Mouse (Mus musculus) CH12.LX (cell line): Measurements from ENCODE around the gene H2-T24. TPM values are rescaled to one million over a fixed set of nuclear protein-coding genes. Genes with fewer than 3 reads are reported as not detected.
"Not testable (repeated sequence)": the region's sequence is repeated elsewhere in the genome, so short reads cannot be mapped to it uniquely, and the experiment has no call there.

Experiments used
- DNase-seq: peaks from one replicate; pipeline ENCODE4 v3.0.0-alpha.2; 2013; ENCODE audit errors: extremely low read depth
- H3K27ac ChIP-seq: 2 replicates; pipeline ENCODE4 v1.5.1; 2012; ENCODE audit warnings: low read depth, mild to moderate bottlenecking, control low read depth, moderate library complexity; ENCODE audit not compliant: insufficient read depth
- H3K27me3 ChIP-seq: replicated peaks from 2 replicates; pipeline ENCODE3; 2012; ENCODE audit warnings: inconsistent platforms
- H3K36me3 ChIP-seq, 2 experiments: replicated peaks in 1 of 2; 2 replicates each; pipeline versions ENCODE3 to v1.6.1; 2012; ENCODE audit warnings: inconsistent platforms in 1 of 2, low read length in 1 of 2, mild to moderate bottlenecking in 1 of 2, mixed read lengths in 1 of 2, moderate library complexity in 1 of 2; ENCODE audit not compliant: control insufficient read depth in 1 of 2, insufficient read depth in 1 of 2
- H3K4me1 ChIP-seq, 2 experiments: 2 replicates each; pipeline ENCODE4 v1.6.1; 2012; ENCODE audit warnings: inconsistent platforms in 1 of 2, moderate library complexity in 1 of 2; ENCODE audit not compliant: insufficient read depth in 2 of 2, control insufficient read depth in 1 of 2
- H3K4me2 ChIP-seq: 2 replicates; pipeline ENCODE4 v1.6.1; 2012; ENCODE audit warnings: low read depth, mild to moderate bottlenecking, control low read depth; ENCODE audit not compliant: poor library complexity, insufficient read depth, severe bottlenecking
- H3K4me3 ChIP-seq, 3 experiments: fragments of 150-350 bp in 1 of 3; sonication (generic) in 1 of 3; replicated peaks in 1 of 3; 2 replicates each; pipeline versions ENCODE3 to v1.5.1; 2011 to 2012; ENCODE audit warnings: low read depth in 2 of 3, low read length in 2 of 3, mild to moderate bottlenecking in 2 of 3, moderate library complexity in 2 of 3, control low read depth in 1 of 3, improper control_type of control experiment in 1 of 3, inconsistent platforms in 1 of 3, mixed read lengths in 1 of 3; ENCODE audit not compliant: poor library complexity in 1 of 3
- H3K79me2 ChIP-seq: replicated peaks from 2 replicates; pipeline ENCODE4 v1.6.1; 2012; ENCODE audit warnings: mild to moderate bottlenecking, moderate library complexity; ENCODE audit not compliant: control insufficient read depth, poor library complexity, insufficient read depth, severe bottlenecking; ENCODE audit errors: extremely low read depth
- H3K9ac ChIP-seq: 2 replicates; pipeline ENCODE4 v1.6.1; 2012; ENCODE audit warnings: low read depth, mild to moderate bottlenecking, control low read depth, moderate library complexity; ENCODE audit not compliant: insufficient read depth
- H3K9me3 ChIP-seq: replicated peaks from 2 replicates; pipeline ENCODE3; 2012; ENCODE audit warnings: low read length, inconsistent platforms, mixed read lengths
- BHLHE40 ChIP-seq: IDR thresholded peaks from 2 replicates; pipeline ENCODE4 v1.6.1; 2011; ENCODE audit warnings: mild to moderate bottlenecking, low read depth, low read length, improper control_type of control experiment
- EP300 ChIP-seq: IDR thresholded peaks from 2 replicates; pipeline ENCODE4 v1.6.1; 2011; ENCODE audit warnings: low read length, improper control_type of control experiment
- ETS1 ChIP-seq: conservative IDR thresholded peaks from 2 replicates; pipeline ENCODE4 v1.6.1; 2012; ENCODE audit warnings: low read depth, mild to moderate bottlenecking, inconsistent platforms, low read length, improper control_type of control experiment, moderate library complexity
- IRF4 ChIP-seq: IDR thresholded peaks from 2 replicates; pipeline ENCODE4 v1.6.1; 2014; ENCODE audit warnings: low read depth, mild to moderate bottlenecking, inconsistent platforms, low read length, improper control_type of control experiment
- JUND ChIP-seq: conservative IDR thresholded peaks from 2 replicates; pipeline ENCODE4 v1.6.1; 2011; ENCODE audit warnings: low read depth, low read length, improper control_type of control experiment
- MAFK ChIP-seq: IDR thresholded peaks from 2 replicates; pipeline ENCODE4 v1.6.1; 2011; ENCODE audit warnings: low read length, improper control_type of control experiment; ENCODE audit not compliant: insufficient replicate concordance
- MAZ ChIP-seq: IDR thresholded peaks from 2 replicates; pipeline ENCODE4 v1.6.1; 2012; ENCODE audit warnings: low read depth, mild to moderate bottlenecking, inconsistent platforms, low read length, improper control_type of control experiment, moderate library complexity
- MYC ChIP-seq: IDR thresholded peaks from 2 replicates; pipeline ENCODE4 v1.6.1; 2011; ENCODE audit warnings: low read depth, mild to moderate bottlenecking, improper control_type of control experiment, low read length
- PAX5 ChIP-seq: IDR thresholded peaks from 2 replicates; pipeline ENCODE4 v1.6.1; 2012; ENCODE audit warnings: low read length, inconsistent platforms, mixed read lengths
- RAD21 ChIP-seq: IDR thresholded peaks from 2 replicates; pipeline ENCODE4 v1.6.1; 2011; ENCODE audit warnings: low read depth, mild to moderate bottlenecking, low read length, improper control_type of control experiment, moderate library complexity
- TCF12 ChIP-seq: IDR thresholded peaks from 2 replicates; pipeline ENCODE4 v1.6.1; 2014; ENCODE audit warnings: low read depth, mild to moderate bottlenecking, inconsistent platforms, low read length, improper control_type of control experiment
- UBTF ChIP-seq: IDR thresholded peaks from 2 replicates; pipeline ENCODE4 v1.6.1; 2012; ENCODE audit warnings: low read depth, mild to moderate bottlenecking, inconsistent platforms, low read length, improper control_type of control experiment, moderate library complexity
- USF2 ChIP-seq: conservative IDR thresholded peaks from 2 replicates; pipeline ENCODE4 v1.6.1; 2011; ENCODE audit warnings: low read depth, low read length, improper control_type of control experiment
- ZKSCAN1 ChIP-seq: IDR thresholded peaks from 2 replicates; pipeline ENCODE4 v1.6.1; 2012; ENCODE audit warnings: low read depth, inconsistent platforms, low read length, improper control_type of control experiment, borderline replicate concordance
- dilution Hi-C: fragments of 300-500 bp; cut with MboI; formaldehyde crosslinking; loops from 2 replicates; pipeline ENCODE4 v1.14.3; 2020; ENCODE audit warnings: low sequenced_read_pairs; ENCODE audit not compliant: extremely low pct_unique_long_range_greater_than_20kb, extremely low pct_ligation_motif_present
- in situ Hi-C: fragments of 300-500 bp; cut with MboI; formaldehyde crosslinking; loops from 3 replicates; pipeline ENCODE4 v1.14.3; 2019; ENCODE audit warnings: low sequenced_read_pairs, low pct_ligation_motif_present, low pct_unique_long_range_greater_than_20kb, mixed read lengths
- polyA plus RNA-seq: library from polyadenylated mRNA; unstranded; fragments of >175 nt; gene quantifications from 2 replicates; pipeline ENCODE4 v1.2.1, GENCODE M21; 2012; ENCODE audit warnings: low read depth; ENCODE audit not compliant: insufficient read length
- total RNA-seq, 2 experiments: library from RNA; depleted of rRNA; stranded (reverse); fragments of 300-350 nt in 1 of 2; fragments of >200 nt in 1 of 2; gene quantifications; 2 replicates each; pipeline ENCODE4 v1.2.3; 2012 to 2014

Gene H2-T24
- total and polyA plus RNA-seq, 3 experiments = 7.6 to 9.8 (median 9.3) TPM

DNA sequence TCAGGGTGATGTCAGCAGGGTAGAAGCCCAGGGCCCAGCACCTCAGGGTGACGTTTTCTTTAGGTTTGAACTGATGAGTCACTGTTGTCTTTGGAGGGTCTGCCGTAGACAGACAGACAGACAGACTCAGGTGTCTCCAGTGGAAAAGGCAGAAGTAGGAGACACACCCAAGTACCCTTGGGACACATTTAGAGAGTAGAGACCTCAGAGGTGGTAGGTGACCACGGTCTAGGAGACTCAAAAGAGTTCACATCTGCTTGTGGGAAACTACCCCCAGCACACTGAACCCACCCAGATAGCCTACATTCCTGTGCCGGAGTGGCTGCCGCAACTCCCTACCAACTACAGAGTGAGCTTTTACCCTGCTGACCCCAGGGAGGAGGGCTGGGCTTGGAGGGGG lies 5.4 kb downstream of the H2-T24 start:
- peak overlapping the region; percentile 81 for H3K27ac ChIP-seq
- peak; percentile 85 for DNase-seq
- dilution Hi-C loops = no loop called here

DNA sequence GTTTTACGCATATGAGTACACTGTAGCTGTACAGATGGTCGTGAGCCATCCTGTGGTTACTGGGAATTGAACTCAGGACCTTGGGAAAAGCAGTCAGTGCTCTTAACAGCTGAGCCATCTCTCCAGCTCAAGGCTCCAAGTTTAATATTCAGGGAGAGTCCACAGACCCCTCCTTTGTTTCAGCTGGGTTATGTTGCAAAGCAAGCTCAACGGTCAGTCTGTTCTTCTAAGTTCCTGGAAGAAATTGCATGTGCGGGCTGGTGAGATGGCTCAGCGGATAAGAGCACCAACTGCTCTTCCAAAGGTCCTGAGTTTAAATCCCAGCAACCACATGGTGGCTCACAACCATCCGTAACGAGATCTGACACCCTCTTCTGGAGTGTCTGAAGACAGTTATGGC lies 16.0 kb downstream of the H2-T24 start:
- H3K4me1 ChIP-seq = peaks cover 3 to 33% of the 10 kb centered on the region in 2 experiments; a peak in 2 of 4 replicates
- H3K27me3 ChIP-seq, H3K9ac ChIP-seq, dilution Hi-C loops, H3K4me3 ChIP-seq, H3K4me2 ChIP-seq, in situ Hi-C loops, DNase-seq, H3K27ac ChIP-seq: not testable (repeated sequence)
- H3K36me3 ChIP-seq = peaks cover 18 to 40% of the 10 kb centered on the region in 2 experiments
- peaks cover 31% of the 10 kb centered on the region for H3K9me3 ChIP-seq
- peaks cover 46% of the 10 kb centered on the region for H3K79me2 ChIP-seq

More for the DNA sequence above, 5.4 kb downstream of the H2-T24 start:
- peak overlapping the region; percentile 8; the same call in 1 of the 2 replicates for H3K4me2 ChIP-seq
- H3K27me3 ChIP-seq = no peaks in the 10 kb centered on the region
- peaks cover 32% of the 10 kb centered on the region for H3K79me2 ChIP-seq
- in situ Hi-C loops = no loop called here
- H3K4me3 ChIP-seq = no peak overlapping the region
- peaks cover 0 to 21% of the 10 kb centered on the region in 2 experiments for H3K36me3 ChIP-seq
- peak; percentile 13; the same call in 1 of the 2 replicates for TF ChIP-seq JUND
- no peak for TF ChIP-seq ZKSCAN1
- TF ChIP-seq ETS1 = peak; percentile 68
- 0 out of 2 replicates have a peak, but pooled peaks have one; percentile 48 for TF ChIP-seq MAFK
- TF ChIP-seq USF2 = no peak
- peak; percentile 64 for TF ChIP-seq EP300
- TF ChIP-seq TCF12 = peak; percentile 71
- TF ChIP-seq BHLHE40 = peak; percentile 44; the same call in 1 of the 2 replicates
- TF ChIP-seq MYC = 0 out of 2 replicates have a peak, but pooled peaks have one; percentile 10
- no peak for TF ChIP-seq UBTF
- TF ChIP-seq RAD21 = no peak
- 0 out of 2 replicates have a peak, but pooled peaks have one; percentile 18 for TF ChIP-seq IRF4
- no peak; the same call in 1 of the 2 replicates for TF ChIP-seq MAZ
- no peak overlapping the region for H3K9ac ChIP-seq
- no peaks in the 10 kb centered on the region for H3K9me3 ChIP-seq
- H3K4me1 ChIP-seq = peaks cover 20 to 45% of the 10 kb centered on the region in 2 experiments

GRCm38 (mm10) chr17:36003331-36003730 lies 17.0 kb downstream of the H2-T24 start:
- Histone ChIP-seq H3K27ac (no peak overlapping the region), H3K36me3 (peaks cover 18 to 40% of the 10 kb centered on the region in 2 experiments), H3K9me3 (peaks cover 31% of the 10 kb centered on the region), H3K4me2 (no peak overlapping the region), H3K27me3 (no peaks in the 10 kb centered on the region), H3K79me2 (peaks cover 46% of the 10 kb centered on the region), H3K9ac (no peak overlapping the region), H3K4me1 (peaks cover 3 to 33% of the 10 kb centered on the region in 2 experiments; a peak in 2 of 4 replicates), H3K4me3 (no peak overlapping the region)
- DNase-seq = no peak
- TF ChIP-seq ZKSCAN1 = no peak
- TF ChIP-seq MAFK = no peak
- TF ChIP-seq PAX5 = no peak
- dilution Hi-C loops (no loop called here), in situ Hi-C loops (no loop called here)
